Comparison of ENCODE assay signal across 26 mouse cellular contexts in genomic region chr4:100104241-100104640, GRCm38 (mm10). TPM values are rescaled to one million over a fixed set of nuclear protein-coding genes. Genes with fewer than 3 reads are reported as not detected.
DNase-seq lines count a peak whose midpoint lies in the region; ATAC-seq lines count a peak whose summit lies in the region.
"Had no signal": no experiment of that assay in that cellular context is flagged by ENCODE, and none has a peak within 500 bp of the region (broad histone marks: within the 10 kb centered on the region; RNA-seq: fewer than 3 reads in every experiment).

No protein-coding gene starts in this region.

- H3K9ac ChIP-seq in midbrain, embryonic 11.5 days (ENCODE audit: low read length) = no peak overlapping the region
- no peak overlapping the region for H3K9ac ChIP-seq in midbrain, embryonic 16.5 days (ENCODE audit: low read depth, low read length)
- H3K9ac ChIP-seq: embryonic facial prominence, embryonic 13.5 days; forebrain, embryonic 12.5 days; forebrain, embryonic 15.5 days; hindbrain, embryonic 12.5 days had no signal

- ATAC-seq in midbrain, embryonic 11.5 days (ENCODE audit: low FRiP score) = no peak
- ATAC-seq in midbrain, embryonic 16.5 days = no peak
- ATAC-seq: activated CD4-positive, CD25-positive, alpha-beta regulatory T cell, adult 4 months; CD4-positive, CD25-positive, alpha-beta regulatory T cell, adult 4 months; forebrain, embryonic 15.5 days; hindbrain, embryonic 16.5 days; inflammation-experienced regulatory T-cells, adult 6 months had no signal

- H3K4me2 ChIP-seq in midbrain, embryonic 11.5 days = no peak overlapping the region
- H3K4me2 ChIP-seq in midbrain, embryonic 16.5 days (ENCODE audit: low read length) = no peak overlapping the region
- H3K4me2 ChIP-seq: embryonic facial prominence, embryonic 13.5 days; forebrain, embryonic 12.5 days; forebrain, embryonic 15.5 days; heart, embryonic 11.5 days; hindbrain, embryonic 12.5 days had no signal

- H3K4me1 ChIP-seq in midbrain, embryonic 11.5 days (ENCODE audit: control insufficient read depth, insufficient read depth, low read length) = no peaks in the 10 kb centered on the region
- H3K4me1 ChIP-seq in midbrain, embryonic 16.5 days (ENCODE audit: control insufficient read depth, insufficient read depth, low read length) = no peaks in the 10 kb centered on the region
- H3K4me1 ChIP-seq in limb, embryonic 10.5 days = peaks cover 53% of the 10 kb centered on the region
- H3K4me1 ChIP-seq: forebrain, embryonic 12.5 days; forebrain, embryonic 15.5 days had no signal

- H3K9me3 ChIP-seq in midbrain, embryonic 11.5 days (ENCODE audit: control insufficient read depth, low read length) = no peaks in the 10 kb centered on the region
- no peaks in the 10 kb centered on the region for H3K9me3 ChIP-seq in midbrain, embryonic 16.5 days (replicated peaks; ENCODE audit: control insufficient read depth, low read length, poor library complexity, severe bottlenecking)
- H3K9me3 ChIP-seq in limb, embryonic 10.5 days (replicated peaks) = no peaks in the 10 kb centered on the region
- H3K9me3 ChIP-seq: embryonic facial prominence, embryonic 10.5 days; embryonic facial prominence, embryonic 13.5 days; forebrain, embryonic 12.5 days; hindbrain, embryonic 12.5 days had no signal

- H3K4me3 ChIP-seq in midbrain, embryonic 11.5 days (ENCODE audit: low read depth, low read length) = no peak overlapping the region
- H3K4me3 ChIP-seq in midbrain, embryonic 16.5 days (ENCODE audit: low read depth, low read length) = no peak overlapping the region
- H3K4me3 ChIP-seq in limb, embryonic 10.5 days = no peak overlapping the region
- H3K4me3 ChIP-seq: embryonic facial prominence, embryonic 10.5 days; embryonic facial prominence, embryonic 13.5 days; erythroblast, embryonic 14.5 days; forebrain, embryonic 12.5 days; forebrain, embryonic 15.5 days; heart, adult 2 months; hindbrain, embryonic 12.5 days had no signal

- no peak overlapping the region for H3K27ac ChIP-seq in midbrain, embryonic 11.5 days (ENCODE audit: low read depth, low read length)
- no peak overlapping the region for H3K27ac ChIP-seq in midbrain, embryonic 16.5 days (ENCODE audit: low read length)
- no peak overlapping the region for H3K27ac ChIP-seq in limb, embryonic 10.5 days
- H3K27ac ChIP-seq: embryonic facial prominence, embryonic 10.5 days; embryonic facial prominence, embryonic 13.5 days; forebrain, embryonic 12.5 days; forebrain, embryonic 15.5 days; heart, adult 2 months; hindbrain, embryonic 12.5 days had no signal

- DNase-seq in heart, adult 11 months = peak; percentile 68
- DNase-seq in heart, adult 9 months (ENCODE audit: low spot score in 2 of 2) = no peak
- peak; percentile 54 for DNase-seq in midbrain, embryonic 11.5 days (ENCODE audit: low spot score, missing footprints)
- peak; percentile 23 for DNase-seq in limb, embryonic 10.5 days (ENCODE audit: low spot score)
- no peak for DNase-seq in adrenal gland, adult 18-20 months (ENCODE audit: low spot score in 2 of 2)
- DNase-seq: adrenal gland, postnatal 10 days; adrenal gland, postnatal 36 days; cerebellum, adult 11 months; cerebellum, adult 2 months; cerebellum, postnatal 14 days; gastrocnemius, postnatal 25 days; heart, adult 2 months; kidney, adult 11 months had no signal

- H3K27me3 ChIP-seq in midbrain, embryonic 11.5 days (ENCODE audit: control insufficient read depth, insufficient read depth, low read length) = no peaks in the 10 kb centered on the region
- no peaks in the 10 kb centered on the region for H3K27me3 ChIP-seq in midbrain, embryonic 16.5 days (ENCODE audit: control insufficient read depth, insufficient read depth, low read depth, low read length)
- no peaks in the 10 kb centered on the region for H3K27me3 ChIP-seq in limb, embryonic 10.5 days (ENCODE audit: low read depth, poor library complexity, severe bottlenecking)
- H3K27me3 ChIP-seq: embryonic facial prominence, embryonic 13.5 days; forebrain, embryonic 12.5 days; forebrain, embryonic 15.5 days; hindbrain, embryonic 12.5 days had no signal

- no peaks in the 10 kb centered on the region for H3K36me3 ChIP-seq in midbrain, embryonic 11.5 days (ENCODE audit: control insufficient read depth, insufficient read depth, low read length)
- no peaks in the 10 kb centered on the region for H3K36me3 ChIP-seq in midbrain, embryonic 16.5 days (ENCODE audit: control insufficient read depth, insufficient read depth, low read length)
- H3K36me3 ChIP-seq in limb, embryonic 10.5 days = no peaks in the 10 kb centered on the region
- H3K36me3 ChIP-seq: embryonic facial prominence, embryonic 10.5 days; embryonic facial prominence, embryonic 13.5 days; forebrain, embryonic 12.5 days; forebrain, embryonic 15.5 days; hindbrain, embryonic 12.5 days had no signal

- WGBS in midbrain, embryonic 11.5 days = 77% methylated on average over 1 of the region's 1 CpGs
- 81% methylated on average over 1 of the region's 1 CpGs for WGBS in midbrain, embryonic 16.5 days
- 86% methylated on average over 1 of the region's 1 CpGs for WGBS in limb, embryonic 10.5 days

RNA-seq across cellular contexts. Expression of gene Ror1, which starts 8.7 kb away (rescaled TPM):
- polyA plus RNA-seq in midbrain, embryonic 11.5 days (2014; fragmentation: Nextera tagmentation; extraction: Ambion mirVana) = 4.8 TPM in 2 replicates
- polyA plus RNA-seq in midbrain, embryonic 16.5 days (2015; fragmentation: Nextera tagmentation; extraction: Ambion mirVana) = 0.83 and 0.84 TPM in 2 replicates
- 10.6 and 14.0 TPM in 2 replicates for polyA plus RNA-seq in limb, embryonic 10.5 days (2016; fragmentation: Nextera tagmentation; extraction: Ambion mirVana)
- total RNA-seq in adrenal gland, adult 18-20 months (2021) = 1 to 10 TPM; 2.0 to 3.4 TPM
- total RNA-seq: MEL had no signal
- polyA plus RNA-seq: activated CD4-positive, CD25-positive, alpha-beta regulatory T cell, adult 4 months; CD4-positive, CD25-positive, alpha-beta regulatory T cell, adult 4 months; erythroblast, embryonic 14.5 days; inflammation-experienced regulatory T-cells, adult 6 months had no signal

Comparison
In these comparisons a context has a peak if more than half of its experiments do, and no peak if none do; other contexts are left out.
1. DNase-seq: peak in heart, adult 11 months (single experiment), midbrain, embryonic 11.5 days (single experiment) and limb, embryonic 10.5 days (single experiment); none in heart, adult 9 months (0 of 2) and adrenal gland, adult 18-20 months (0 of 2).